ENCODE assay signal across 5 mouse cellular contexts in the genomic region with DNA sequence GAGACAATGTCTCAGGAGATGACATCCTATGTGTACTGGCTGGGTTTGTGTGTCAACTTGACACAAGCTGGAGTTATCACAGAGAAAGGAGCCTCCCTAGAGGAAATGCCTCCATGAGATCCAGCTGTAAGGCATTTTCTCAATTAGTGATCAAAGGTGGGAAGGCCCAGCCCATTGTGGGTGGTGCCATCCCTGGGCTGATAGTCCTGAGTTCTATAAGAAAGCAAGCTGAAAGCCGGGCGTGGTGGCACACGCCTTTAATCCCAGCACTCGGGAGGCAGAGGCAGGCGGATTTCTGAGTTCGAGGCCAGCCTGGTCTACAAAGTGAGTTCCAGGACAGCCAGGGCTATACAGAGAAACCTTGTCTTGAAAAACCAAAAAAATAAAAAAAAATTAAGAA. TPM values are rescaled to one million over a fixed set of nuclear protein-coding genes. Genes with fewer than 3 reads are reported as not detected.
DNase-seq lines count a peak whose midpoint lies in the region.
"Not testable (repeated sequence)": the region's sequence is repeated elsewhere in the genome, so short reads cannot be mapped to it uniquely, and the experiment has no call there.
"Had no signal": no experiment of that assay in that cellular context is flagged by ENCODE, and none has a peak within 500 bp of the region (broad histone marks: within the 10 kb centered on the region; RNA-seq: fewer than 3 reads in every experiment).

No protein-coding gene starts in this region.

- H3K27ac ChIP-seq in brown adipose tissue, adult 24 weeks (replicated peaks; ENCODE audit: low read depth, low read length) = peak overlapping the region; percentile 98

- not testable (repeated sequence) for H3K4me3 ChIP-seq in brown adipose tissue, adult 24 weeks (ENCODE audit: insufficient read depth, low read depth, low read length)

- H3K4me1 ChIP-seq in brown adipose tissue, adult 24 weeks (ENCODE audit: control insufficient read depth, insufficient read depth, insufficient read length, low read length) = peaks cover 10% of the 10 kb centered on the region

- peak; percentile 39 for DNase-seq in R1 (ENCODE audit: low read depth, low spot score)
- peak; percentile 62 for DNase-seq in ZHBTc4 (ENCODE audit: low read depth, low spot score)
- peak; percentile 77 for DNase-seq in heart, adult 11 months

RNA-seq across cellular contexts. Expression of gene Slc1a3, which starts 20.4 kb away (rescaled TPM):
- 32.5 and 36.7 TPM in 2 replicates for polyA plus RNA-seq in brown adipose tissue, adult 24 weeks (2012; ENCODE audit: insufficient read depth, insufficient read length, missing spikeins)
- polyA plus RNA-seq: G1E had no signal
